Mouse (Mus musculus) natural killer cell, adult 2 months (primary cell): ENCODE results near the gene Hoxc13.

Experiments
- DNase-seq, 2 experiments: peaks; one replicate each; pipeline ENCODE4 v3.0.0; 2022; ENCODE audit warnings: low spot score in 2 of 2

Hoxc13 gene

DNA sequence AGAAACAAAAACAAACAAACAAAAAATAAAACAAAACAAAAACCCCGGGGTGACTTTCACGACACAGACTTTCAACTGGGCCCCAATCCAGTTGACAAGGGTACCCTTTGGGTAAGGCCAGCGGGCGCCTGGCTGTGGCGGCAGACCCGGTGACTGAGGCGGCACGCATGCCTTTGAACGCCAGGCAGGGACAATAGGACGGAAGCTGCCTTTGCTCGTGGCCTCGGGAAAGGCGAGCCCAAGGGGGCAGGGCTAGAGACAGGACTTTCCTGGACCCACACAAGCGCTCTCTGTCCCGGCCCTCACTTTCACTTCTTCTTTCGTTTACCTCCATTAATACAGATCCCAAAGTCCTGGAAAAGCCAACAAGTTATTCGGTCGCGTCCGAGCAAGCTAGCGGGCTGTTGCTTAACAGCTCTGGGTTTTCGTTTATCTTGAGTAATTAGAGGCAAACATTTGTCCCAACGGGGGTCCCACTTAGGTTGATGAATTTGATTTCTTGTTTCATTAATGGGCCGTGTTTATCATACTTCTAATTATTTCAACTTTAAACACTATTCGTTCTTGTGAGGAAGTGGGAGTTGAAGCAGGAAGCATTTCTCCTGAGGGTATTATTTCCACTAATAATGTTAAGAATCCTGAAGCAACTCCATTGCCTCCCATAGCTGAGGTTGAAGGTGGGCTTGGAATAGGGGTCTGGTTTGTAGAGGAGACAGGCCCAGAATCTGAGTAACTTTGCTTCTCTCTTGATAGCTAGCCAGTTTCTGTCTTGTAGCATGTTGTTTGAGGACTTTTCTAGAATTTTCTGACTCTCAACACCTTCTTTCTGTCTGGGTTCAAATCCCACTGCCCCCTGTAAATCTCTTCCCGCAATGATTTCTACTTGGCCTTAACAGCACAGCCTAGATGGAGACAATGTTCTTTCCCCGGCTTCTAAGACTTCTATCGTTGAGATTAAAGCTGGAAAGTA is 43.1 kb downstream of the Hoxc13 start:
- no peak for DNase-seq

DNA sequence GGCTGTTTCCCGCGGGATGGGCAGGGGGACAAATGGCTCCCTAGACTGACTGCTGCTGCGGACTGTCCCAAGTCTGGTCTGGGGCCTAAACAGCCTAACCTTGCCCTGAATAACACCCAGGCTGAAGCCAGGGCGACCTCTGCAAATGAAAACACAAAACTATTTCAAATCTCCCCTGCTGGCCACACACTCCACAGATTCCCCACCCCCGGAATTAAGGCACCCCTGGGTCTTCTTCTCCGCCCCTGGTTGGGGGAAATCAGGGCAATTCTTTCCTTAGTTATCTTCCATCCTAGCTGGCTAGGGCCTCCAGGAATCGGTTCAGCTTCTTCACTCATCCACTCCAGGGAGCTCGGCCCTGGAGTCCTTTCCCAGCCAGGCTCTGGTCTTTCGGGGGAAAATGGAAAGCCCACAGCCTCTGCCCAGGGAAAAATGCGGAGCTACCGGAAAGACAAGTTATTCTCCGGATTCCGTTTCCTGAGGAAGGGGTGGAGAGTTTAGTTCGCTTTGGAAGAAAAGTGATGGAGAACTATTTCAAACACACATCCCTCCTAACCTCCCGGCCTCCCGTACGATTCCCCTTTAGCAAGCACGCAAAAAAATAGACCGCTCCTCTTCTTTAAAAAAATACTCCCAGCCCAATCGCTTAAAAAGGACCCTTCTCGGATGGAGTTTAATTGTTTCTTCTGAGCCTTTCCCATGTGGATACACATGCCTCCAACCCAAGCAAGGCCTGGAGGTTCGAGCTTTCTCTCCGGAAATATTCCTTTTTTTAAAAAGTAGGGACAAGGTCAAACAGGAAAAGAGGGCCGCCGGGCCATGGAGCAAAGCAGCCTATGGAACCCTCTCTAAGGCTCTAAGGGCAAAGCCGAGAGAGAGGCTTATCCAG is 44.3 kb downstream of the Hoxc13 start:
- no peak for DNase-seq

DNA sequence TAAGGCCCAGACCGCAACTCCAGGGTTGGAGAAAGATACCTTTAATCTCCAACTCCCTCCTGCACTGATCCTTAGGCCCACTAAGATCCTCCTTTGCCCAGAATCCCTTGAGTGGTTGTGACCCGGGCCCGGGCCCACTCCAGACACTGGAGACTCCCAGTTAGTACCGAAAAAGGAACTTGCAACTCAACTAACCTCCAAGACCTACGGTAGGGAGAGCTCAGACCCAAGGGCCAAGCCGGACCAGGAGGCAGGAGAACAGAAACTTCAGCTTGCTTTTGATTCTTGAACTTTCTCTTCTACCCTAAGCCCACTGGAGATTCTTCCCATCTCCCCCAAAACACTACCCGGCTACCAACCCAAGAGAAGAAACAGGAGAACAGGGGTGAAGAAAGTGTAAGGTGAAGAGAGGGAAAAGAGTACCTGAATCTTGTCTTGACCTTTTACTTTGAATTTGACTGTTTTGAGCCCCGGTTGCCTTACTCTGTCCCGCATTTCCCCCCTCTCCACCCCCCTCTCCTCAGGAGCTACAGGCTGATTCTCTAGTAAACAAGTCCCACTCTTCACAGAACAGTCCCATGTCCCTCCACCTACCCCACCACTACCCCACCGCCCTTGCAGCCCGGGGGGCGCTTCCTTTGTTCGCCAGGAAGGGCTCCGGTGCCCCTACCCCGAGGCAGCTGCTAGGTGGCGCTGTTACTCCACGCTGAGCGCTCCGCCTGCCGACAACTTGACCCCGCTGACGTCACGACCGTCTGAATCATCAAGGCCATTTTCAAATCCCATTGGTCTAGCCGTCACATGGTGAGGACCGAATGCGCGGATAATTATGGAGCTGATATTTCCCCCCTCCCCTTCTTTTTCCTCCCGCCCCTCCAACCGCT is 45.2 kb downstream of the Hoxc13 start:
- peak; percentile 84 to 87 for DNase-seq

DNA sequence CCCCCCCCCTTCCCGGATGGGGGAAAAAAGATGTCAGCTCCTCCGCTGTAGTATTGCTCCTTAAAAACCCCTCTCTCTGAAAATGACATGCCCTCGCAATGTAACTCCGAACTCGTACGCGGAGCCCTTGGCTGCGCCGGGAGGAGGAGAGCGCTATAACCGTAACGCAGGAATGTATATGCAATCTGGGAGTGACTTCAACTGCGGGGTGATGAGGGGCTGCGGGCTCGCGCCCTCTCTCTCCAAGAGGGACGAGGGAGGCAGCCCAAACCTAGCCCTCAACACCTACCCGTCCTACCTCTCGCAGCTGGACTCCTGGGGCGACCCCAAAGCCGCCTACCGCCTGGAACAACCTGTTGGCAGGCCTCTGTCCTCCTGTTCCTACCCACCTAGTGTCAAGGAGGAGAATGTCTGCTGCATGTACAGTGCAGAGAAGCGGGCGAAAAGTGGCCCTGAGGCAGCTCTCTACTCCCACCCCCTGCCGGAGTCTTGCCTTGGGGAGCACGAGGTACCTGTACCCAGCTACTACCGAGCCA is 45.9 kb downstream of the Hoxc13 start, which contains the start of gene Hoxc10:
Hoxc10 (plus strand) TSS at position 21 of the 536 bp plus-strand sequence.
- DNase-seq = no peak

DNA sequence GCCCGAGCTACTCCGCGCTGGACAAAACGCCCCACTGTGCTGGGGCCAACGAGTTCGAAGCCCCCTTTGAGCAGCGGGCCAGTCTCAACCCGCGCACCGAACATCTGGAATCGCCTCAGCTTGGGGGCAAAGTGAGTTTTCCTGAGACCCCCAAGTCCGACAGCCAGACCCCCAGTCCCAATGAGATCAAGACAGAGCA is 46.3 kb downstream of the Hoxc13 start, which contains the start of gene Hoxc5:
Hoxc5 (plus strand) TSS at position 132 of the 199 bp plus-strand sequence.
- no peak for DNase-seq

DNA sequence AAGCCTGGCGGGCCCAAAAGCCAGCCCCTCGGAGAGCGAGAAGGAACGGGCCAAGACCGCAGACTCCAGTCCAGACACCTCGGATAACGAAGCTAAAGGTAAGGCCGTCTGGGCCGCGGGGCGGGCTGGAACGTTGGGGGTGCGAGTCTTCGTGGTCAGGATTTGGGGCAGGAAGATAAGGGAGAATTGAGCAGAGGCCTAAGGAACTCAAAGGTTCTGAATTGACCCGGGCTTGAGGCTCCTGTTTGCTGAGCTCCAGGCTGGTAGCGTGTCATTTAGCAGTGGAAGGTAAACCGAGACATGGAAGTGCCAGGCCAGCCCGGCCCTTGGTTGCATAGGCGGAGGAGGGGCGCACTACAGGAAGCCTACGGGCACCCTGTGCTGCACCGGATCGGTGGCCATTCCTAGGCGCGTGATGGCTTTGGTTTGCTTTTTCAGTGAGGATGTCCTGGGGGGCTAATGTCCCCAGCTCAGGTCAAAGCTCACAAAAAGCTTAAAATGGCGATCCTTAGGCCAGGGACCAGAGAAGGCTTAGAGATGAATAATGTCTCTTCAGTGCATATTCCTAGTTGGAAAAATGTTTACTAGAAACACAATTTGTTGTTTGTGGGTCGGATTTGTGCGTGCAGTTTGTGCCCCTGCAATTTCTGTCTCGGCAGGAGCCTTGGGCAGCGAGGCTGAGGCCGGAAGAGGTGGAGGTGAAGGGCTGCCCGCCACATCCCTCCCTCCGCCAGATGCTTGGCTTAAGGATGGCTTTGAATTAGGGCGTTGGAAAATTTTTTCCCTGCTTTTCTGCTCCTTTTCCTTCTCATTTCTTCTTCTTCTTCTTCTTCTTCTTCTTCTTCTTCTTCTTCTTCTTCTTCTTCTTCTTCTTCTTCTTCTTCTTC is 46.9 kb downstream of the Hoxc13 start:
- DNase-seq = no peak

DNA sequence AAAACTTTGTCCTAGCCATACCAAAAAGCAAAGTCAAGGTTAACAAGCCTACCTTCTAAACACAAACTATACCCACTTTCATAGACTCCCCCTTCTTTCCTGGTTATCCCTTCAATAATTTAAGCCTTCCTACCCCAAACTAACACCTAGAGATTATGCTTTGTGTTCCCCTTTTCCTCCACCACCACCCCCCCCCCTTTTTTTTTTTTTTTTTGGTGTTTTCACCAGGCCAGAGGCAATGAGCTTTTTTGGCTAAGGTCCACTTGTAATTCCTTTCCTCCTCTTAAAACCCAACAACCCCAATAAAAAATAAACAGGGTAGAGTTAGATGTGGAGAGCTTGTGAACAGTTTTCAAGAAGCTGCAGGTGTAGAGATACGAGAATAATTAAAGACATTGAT is 48.4 kb downstream of the Hoxc13 start:
- DNase-seq = no peak

DNA sequence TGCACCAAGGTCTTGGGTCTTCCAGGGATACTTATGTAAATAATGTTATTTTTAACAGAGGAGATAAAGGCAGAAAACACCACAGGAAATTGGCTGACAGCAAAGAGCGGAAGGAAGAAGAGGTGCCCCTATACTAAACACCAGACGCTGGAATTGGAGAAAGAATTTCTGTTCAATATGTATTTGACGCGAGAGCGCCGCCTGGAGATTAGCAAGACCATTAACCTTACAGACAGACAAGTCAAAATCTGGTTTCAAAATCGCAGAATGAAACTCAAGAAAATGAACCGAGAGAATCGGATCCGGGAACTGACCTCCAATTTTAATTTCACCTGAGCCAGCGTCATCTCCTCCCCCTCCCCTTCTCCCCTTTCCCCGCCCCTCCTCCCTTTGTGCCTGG is 49.8 kb downstream of the Hoxc13 start:
- DNase-seq = no peak

DNA sequence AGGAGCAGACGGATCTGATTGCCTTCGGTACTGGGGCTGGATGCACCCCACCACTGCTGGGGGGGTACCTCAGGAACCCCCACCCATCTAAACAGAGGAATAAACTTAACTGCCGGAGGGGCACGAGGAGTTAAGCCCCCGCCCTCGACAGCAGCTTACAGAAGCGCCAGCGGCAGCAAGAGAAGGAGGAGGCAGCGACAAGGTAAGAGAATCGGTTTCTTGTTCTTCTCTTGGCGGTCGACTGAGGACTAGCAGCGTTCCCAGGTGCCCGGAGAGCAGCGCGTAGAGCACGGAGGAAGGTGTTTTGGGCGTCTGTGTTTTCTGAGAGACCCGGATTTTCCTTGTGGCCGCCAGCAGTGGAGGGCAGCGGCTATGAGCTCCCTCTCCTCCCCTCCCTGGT is 51.4 kb downstream of the Hoxc13 start:
- DNase-seq = no peak

DNA sequence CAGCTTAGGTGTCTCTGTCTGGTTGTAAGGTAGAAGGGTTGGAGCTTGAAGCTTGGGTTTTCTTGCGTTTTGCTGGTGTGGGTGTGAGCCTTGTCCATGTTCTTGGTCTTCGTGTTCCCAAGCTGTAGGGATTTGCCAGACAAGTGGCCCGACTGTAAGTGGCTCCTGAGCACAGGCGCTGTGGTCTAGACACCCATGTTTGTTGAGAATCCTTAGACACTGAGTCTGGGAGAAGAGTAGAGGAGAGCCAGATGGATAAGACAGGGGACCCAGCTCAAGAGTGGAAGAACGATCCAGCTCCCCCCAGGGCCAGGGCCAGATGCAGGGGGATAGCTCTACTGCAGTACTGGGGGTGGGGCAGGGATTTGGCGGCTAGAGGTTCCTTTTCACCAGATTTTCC is 51.9 kb downstream of the Hoxc13 start:
- no peak for DNase-seq

DNA sequence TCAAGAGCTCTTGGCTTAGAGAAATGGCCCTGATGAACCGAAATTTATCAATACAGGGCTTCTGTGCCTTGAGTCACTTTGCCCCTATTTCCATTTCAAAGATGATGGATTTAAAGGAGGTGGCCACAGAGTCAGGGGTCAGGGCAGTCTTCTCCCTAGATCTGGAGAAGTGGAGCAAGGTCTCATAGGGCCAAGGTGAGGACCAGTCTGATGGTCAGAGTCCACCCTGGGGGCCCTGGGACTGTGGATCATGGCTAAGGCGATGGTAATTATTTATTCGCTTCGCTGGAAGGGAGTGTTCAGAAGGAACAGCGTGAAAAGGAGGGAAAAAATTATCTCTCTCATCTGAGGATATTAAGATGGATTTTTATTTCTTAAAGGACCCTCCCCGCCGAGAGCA is 54.1 kb downstream of the Hoxc13 start:
- no peak for DNase-seq

DNA sequence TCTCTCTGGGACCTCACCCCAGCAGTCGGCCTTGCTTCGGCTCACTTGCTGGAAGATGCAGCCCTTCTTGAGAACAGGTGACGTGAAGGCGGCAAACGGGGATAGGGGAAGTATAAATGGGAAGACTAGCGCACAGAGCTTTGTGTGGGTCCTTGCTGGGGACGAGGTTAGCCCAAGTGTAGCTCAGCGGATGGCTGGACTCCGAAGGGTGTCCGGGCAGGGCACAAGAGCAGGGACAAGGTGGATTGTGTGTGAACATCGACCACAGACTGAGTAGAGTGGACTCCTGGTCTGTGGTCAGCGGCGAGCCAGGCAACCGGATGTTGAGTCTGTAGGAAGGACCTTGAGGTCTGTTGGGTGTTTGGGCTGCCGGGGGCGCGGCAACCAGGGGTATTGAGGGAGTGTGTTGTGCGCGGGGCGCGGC is 54.8 kb downstream of the Hoxc13 start:
- DNase-seq = peak in 1 of 2 experiments; percentile 39

DNA sequence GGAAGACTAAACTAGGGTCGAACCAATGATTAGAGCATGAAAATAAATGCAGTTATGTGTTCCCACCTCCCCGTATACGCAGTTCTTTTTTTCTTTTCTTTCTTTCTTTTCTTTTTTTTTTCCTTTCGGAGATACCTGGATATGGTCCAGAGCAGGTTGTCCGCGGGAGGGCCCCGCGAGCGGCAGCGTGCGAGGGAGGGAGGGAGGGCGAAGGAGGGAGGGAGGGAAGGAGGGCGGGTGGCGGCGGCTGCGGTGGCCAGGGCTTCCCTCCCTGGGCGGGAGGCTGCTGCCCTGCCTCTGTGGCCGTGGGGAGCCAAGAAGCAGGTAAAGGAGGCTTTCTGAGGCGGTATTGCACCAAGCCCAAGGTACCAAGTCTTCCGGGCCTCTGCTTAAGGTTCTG is 55.3 kb downstream of the Hoxc13 start, which contains the start of gene Hoxc9:
Hoxc9 (plus strand) TSS at position 269 of the 400 bp plus-strand sequence.
- DNase-seq = no peak

DNA sequence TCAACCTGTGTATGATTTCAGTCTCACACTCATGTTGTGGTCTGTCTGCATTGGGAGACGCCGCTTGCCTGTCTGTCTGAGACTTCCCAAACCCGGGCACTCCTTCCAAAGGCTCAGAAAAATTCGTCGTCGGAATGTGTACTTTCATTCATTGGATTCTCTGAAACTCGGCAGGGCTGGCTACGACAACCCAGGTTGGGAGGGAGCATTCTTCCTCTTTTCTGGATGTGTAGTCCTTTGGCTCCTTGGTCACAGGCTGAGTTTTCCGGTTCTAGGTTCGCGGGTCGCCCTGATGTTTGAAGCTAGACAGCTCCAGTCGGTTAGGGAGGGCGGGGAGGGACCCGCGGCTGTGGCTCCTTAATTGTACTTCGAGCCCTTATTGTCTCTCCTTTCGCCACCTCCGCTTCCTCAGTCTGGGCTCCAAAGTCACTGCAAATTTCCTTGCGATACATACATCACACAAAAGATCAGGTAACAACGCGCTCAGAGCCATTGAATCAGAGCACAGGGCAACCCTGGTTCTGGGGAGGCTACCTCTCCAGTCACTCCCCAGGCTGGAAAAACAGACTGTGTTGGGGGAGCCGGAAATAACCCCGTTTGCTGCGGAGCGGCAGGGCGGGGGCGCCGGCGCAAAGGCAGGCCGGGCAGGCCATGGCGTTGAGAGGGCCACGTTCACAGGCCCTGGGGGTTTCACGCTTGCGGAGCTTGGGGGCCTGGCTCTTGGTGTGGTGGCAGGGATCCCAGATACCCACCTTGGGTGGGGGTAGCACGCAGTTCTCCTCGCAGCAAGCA is 55.9 kb downstream of the Hoxc13 start:
- no peak for DNase-seq

DNA sequence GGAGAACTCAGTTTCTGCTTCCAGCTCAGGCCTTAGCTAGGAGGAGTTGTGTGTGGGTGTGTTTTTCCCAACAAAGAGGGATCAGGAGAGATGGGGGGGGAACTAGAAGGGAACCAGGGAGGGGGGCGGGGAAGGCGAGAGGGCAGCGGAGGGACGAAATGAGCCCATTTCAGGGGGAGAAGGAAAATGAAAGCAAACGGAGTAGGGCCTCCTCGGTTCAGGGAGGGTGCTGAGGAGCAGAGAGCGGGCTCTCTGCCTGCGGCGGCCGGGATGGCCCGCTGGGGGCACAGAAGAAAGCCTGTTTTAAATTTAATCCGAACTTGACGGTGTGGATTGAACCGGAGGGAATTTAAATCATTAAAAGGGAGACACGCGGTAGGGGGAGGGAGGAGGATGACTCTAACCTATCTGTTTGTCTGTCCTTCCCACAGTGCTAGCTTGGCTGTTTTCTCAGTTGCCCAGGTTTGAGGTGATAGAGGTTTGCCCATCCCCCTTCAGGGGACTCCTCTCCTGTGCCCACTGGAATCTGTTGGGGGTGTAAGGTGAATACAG is 56.6 kb downstream of the Hoxc13 start:
- no peak for DNase-seq
